In genomic region chr2:52252037-52252436, GRCm38 (mm10) we compare ENCODE assay signal across 20 mouse cellular contexts.
"Had no signal": no experiment of that assay in that cellular context is flagged by ENCODE, and none has a peak within 500 bp of the region (broad histone marks: within the 10 kb centered on the region; RNA-seq: fewer than 3 reads in every experiment).

No protein-coding gene starts in this region.

- H3K36me3 ChIP-seq: kidney, embryonic 15.5 days; limb, embryonic 12.5 days; limb, embryonic 15.5 days; liver, embryonic 12.5 days; liver, embryonic 15.5 days; lung, embryonic 15.5 days; midbrain, embryonic 12.5 days; midbrain, embryonic 15.5 days; neural tube, embryonic 13.5 days; stomach, embryonic 15.5 days had no signal

- H3K4me3 ChIP-seq: kidney, embryonic 15.5 days; limb, embryonic 12.5 days; limb, embryonic 15.5 days; liver, embryonic 12.5 days; liver, embryonic 15.5 days; lung, embryonic 15.5 days; midbrain, embryonic 12.5 days; midbrain, embryonic 15.5 days; neural tube, embryonic 13.5 days; stomach, embryonic 15.5 days had no signal

- DNase-seq: kidney, adult 11 months; kidney, adult 8-10 months; kidney, postnatal 10 days; kidney, postnatal 36 days; left cerebral cortex, postnatal 4 days; lung, adult 18-20 months; retina, postnatal 1 day; right cerebral cortex, postnatal 25 days; spleen, adult 18-20 months; thymus, postnatal 4 days had no signal

- H3K4me2 ChIP-seq: kidney, embryonic 15.5 days; limb, embryonic 12.5 days; limb, embryonic 15.5 days; liver, embryonic 12.5 days; liver, embryonic 15.5 days; lung, embryonic 15.5 days; midbrain, embryonic 12.5 days; midbrain, embryonic 15.5 days; neural tube, embryonic 13.5 days; stomach, embryonic 15.5 days had no signal

- H3K27me3 ChIP-seq: kidney, embryonic 15.5 days; limb, embryonic 12.5 days; limb, embryonic 15.5 days; liver, embryonic 12.5 days; liver, embryonic 15.5 days; lung, embryonic 15.5 days; midbrain, embryonic 12.5 days; midbrain, embryonic 15.5 days; neural tube, embryonic 13.5 days; stomach, embryonic 15.5 days had no signal

- H3K4me1 ChIP-seq: kidney, embryonic 15.5 days; limb, embryonic 12.5 days; limb, embryonic 15.5 days; liver, embryonic 12.5 days; liver, embryonic 15.5 days; lung, embryonic 15.5 days; neural tube, embryonic 13.5 days; stomach, embryonic 15.5 days had no signal

- H3K9me3 ChIP-seq: kidney, embryonic 15.5 days; limb, embryonic 12.5 days; limb, embryonic 15.5 days; liver, embryonic 12.5 days; liver, embryonic 15.5 days; lung, embryonic 15.5 days; midbrain, embryonic 12.5 days; midbrain, embryonic 15.5 days; neural tube, embryonic 13.5 days; stomach, embryonic 15.5 days had no signal

- H3K27ac ChIP-seq: kidney, embryonic 15.5 days; limb, embryonic 12.5 days; limb, embryonic 15.5 days; liver, embryonic 12.5 days; liver, embryonic 15.5 days; lung, embryonic 15.5 days; midbrain, embryonic 12.5 days; midbrain, embryonic 15.5 days; neural tube, embryonic 13.5 days; stomach, embryonic 15.5 days had no signal

- H3K9ac ChIP-seq: kidney, embryonic 15.5 days; limb, embryonic 12.5 days; limb, embryonic 15.5 days; liver, embryonic 12.5 days; liver, embryonic 15.5 days; lung, embryonic 15.5 days; midbrain, embryonic 12.5 days; midbrain, embryonic 15.5 days; neural tube, embryonic 13.5 days; stomach, embryonic 15.5 days had no signal

- ATAC-seq: liver, embryonic 12.5 days; midbrain, embryonic 15.5 days had no signal
